Mouse (Mus musculus): ENCODE data around the gene Gtf2h3. TPM values are rescaled to one million over a fixed set of nuclear protein-coding genes. Genes with fewer than 3 reads are reported as not detected.
"Not testable (repeated sequence)": the region's sequence is repeated elsewhere in the genome, so short reads cannot be mapped to it uniquely, and the experiment has no call there.

Gene Gtf2h3
- polyA plus RNA-seq, 1 experiment from 2014 or later, result 90.0 TPM

GRCm38 (mm10) chr5:124621362-124621761 lies 42.4 kb downstream of the Gtf2h3 start:
- Histone ChIP-seq H3K4me1 (replicated peaks) (no peaks in the 10 kb centered on the region), H3K9me3 (no peaks in the 10 kb centered on the region), H3K27ac (no peak overlapping the region), H3K27me3 (no peaks in the 10 kb centered on the region), H3K4me3 (replicated peaks) (no peak overlapping the region), H3K9ac (replicated peaks) (no peak overlapping the region), H3K36me3 (peaks cover 11% of the 10 kb centered on the region; the same call in 1 of the 2 replicates), H3K4me2 (no peak overlapping the region)
- WGBS, result 80% methylated on average over 13 of the region's 13 CpGs
- ATAC-seq (ENCODE audit: insufficient number of reproducible peaks, insufficient read depth, low FRiP score, low TSS enrichment, low read depth), result no peak

- Histone ChIP-seq H3K4me2 (no peak overlapping the region), H3K27ac (no peak overlapping the region), H3K4me3 (replicated peaks) (no peak overlapping the region), H3K9me3 (no peaks in the 10 kb centered on the region), H3K27me3 (no peaks in the 10 kb centered on the region), H3K36me3 (peaks cover 5% of the 10 kb centered on the region; the same call in 1 of the 2 replicates), H3K9ac (replicated peaks) (no peak overlapping the region), H3K4me1 (replicated peaks) (peaks cover 2% of the 10 kb centered on the region)
- WGBS, result 83% methylated on average over 15 of the region's 15 CpGs
- ATAC-seq (ENCODE audit: insufficient number of reproducible peaks, insufficient read depth, low FRiP score, low TSS enrichment, low read depth), result no peak
Measured at GRCm38 (mm10) chr5:124622890-124623289, 44.0 kb downstream of the Gtf2h3 start.

DNA sequence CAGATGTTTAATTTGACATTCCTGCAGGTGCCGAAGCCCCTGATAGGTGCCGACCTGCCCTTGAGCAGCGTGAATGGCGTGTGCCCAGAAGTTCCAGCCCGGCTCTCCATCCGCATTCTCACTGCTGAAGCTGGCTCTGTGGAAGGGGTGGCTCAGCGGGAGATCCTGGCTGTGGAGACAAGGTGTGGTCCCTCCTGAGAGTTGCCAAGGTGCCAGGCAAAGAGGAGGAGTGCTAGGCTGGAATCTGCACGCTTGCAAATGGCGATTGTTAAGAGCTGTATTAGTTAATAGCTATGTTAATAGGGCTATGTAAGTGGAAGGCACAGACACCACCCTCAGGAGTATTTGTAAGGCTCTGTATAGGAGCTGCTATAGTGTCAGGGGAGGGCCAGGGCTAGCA lies 45.4 kb downstream of the Gtf2h3 start:
- 93% methylated on average over 9 of the region's 9 CpGs for WGBS
- Histone ChIP-seq H3K9me3 (no peaks in the 10 kb centered on the region), H3K36me3 (peaks cover 2% of the 10 kb centered on the region; the same call in 1 of the 2 replicates), H3K4me1 (replicated peaks) (peaks cover 7% of the 10 kb centered on the region), H3K9ac (replicated peaks) (no peak overlapping the region), H3K4me3 (replicated peaks) (no peak overlapping the region), H3K27ac (no peak overlapping the region), H3K4me2 (no peak overlapping the region), H3K27me3 (no peaks in the 10 kb centered on the region)
- ATAC-seq (ENCODE audit: insufficient number of reproducible peaks, insufficient read depth, low FRiP score, low TSS enrichment, low read depth), result no peak

DNA sequence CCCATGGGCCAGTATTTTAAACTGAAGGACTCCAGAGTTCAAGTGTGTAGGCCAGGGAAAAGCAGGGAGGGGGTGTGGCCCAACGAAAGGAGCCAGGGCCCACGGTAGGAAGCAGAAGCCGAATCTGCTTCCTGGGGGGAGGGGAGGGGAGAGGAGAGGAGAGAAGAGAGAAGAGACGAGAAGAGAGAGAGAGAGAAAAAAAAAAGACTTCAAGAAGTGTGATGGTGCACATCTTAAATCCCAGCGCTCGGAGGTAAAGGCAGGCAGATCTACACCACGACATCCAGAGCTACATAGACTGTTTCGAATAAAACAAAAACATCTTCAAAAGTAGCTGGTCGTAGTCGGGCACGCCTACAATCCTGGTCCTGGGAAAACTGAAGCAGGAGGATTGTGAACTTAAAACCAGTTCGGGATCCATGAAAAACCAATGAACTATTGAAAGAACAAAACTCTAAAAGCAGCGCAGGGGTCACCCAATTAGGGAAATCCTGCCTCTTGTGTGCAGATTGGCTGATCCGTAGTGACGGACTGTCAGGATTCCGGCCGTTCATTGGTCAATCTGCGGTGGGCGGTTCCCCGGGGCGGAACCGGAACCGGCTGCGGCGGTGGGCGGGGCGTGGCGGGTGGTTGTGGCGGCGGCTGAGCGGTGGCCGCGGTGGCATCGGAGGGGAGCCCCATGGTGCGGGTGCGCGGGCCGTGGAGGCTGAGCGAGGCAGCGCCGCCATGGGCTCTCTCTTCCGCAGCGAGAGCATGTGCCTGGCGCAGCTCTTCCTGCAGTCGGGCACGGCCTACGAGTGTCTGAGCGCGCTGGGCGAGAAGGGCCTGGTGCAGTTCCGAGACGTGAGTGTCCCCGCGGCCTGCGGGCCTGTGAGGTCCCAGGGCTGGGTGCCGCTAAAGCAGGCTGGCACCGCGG lies 49.8 kb downstream of the Gtf2h3 start, which contains the start of gene Atp6v0a2:
Gene Atp6v0a2 (plus strand): TSS at position 129 of the 916 bp plus-strand sequence.
- Histone ChIP-seq H3K4me3 (replicated peaks) (peak within 1 kb of the TSS; percentile 91), H3K4me2 (peak within 1 kb of the TSS; percentile 66), H3K9ac (replicated peaks) (peak within 1 kb of the TSS; percentile 83), H3K4me1 (replicated peaks) (peaks cover 15% of the 10 kb centered on the region), H3K27ac (peak within 1 kb of the TSS; percentile 85), H3K27me3 (no peaks in the 10 kb centered on the region), H3K36me3 (peaks cover 16% of the 10 kb centered on the region), H3K9me3 (no peaks in the 10 kb centered on the region)
- peak; percentile 92 for ATAC-seq (ENCODE audit: insufficient number of reproducible peaks, insufficient read depth, low FRiP score, low TSS enrichment, low read depth)
- 1% methylated on average over 58 of the region's 58 CpGs for WGBS

GRCm38 (mm10) chr5:124629641-124630040 lies 50.7 kb downstream of the Gtf2h3 start:
- WGBS, result 21% methylated on average over 11 of the region's 11 CpGs
- peak overlapping the region; percentile 91 for H3K4me3 ChIP-seq (replicated peaks)
- ATAC-seq (ENCODE audit: insufficient number of reproducible peaks, insufficient read depth, low FRiP score, low TSS enrichment, low read depth), result no peak

GRCm38 (mm10) chr5:124631685-124632084 lies 52.7 kb downstream of the Gtf2h3 start:
- Histone ChIP-seq H3K4me1 (replicated peaks) (peaks cover 15% of the 10 kb centered on the region), H3K9me3 (no peaks in the 10 kb centered on the region), H3K27ac (no peak overlapping the region), H3K4me2 (no peak overlapping the region), H3K9ac (replicated peaks) (no peak overlapping the region), H3K27me3 (no peaks in the 10 kb centered on the region), H3K4me3 (replicated peaks) (no peak overlapping the region), H3K36me3 (peaks cover 42% of the 10 kb centered on the region)
- 88% methylated on average over 11 of the region's 11 CpGs for WGBS
- no peak for ATAC-seq (ENCODE audit: insufficient number of reproducible peaks, insufficient read depth, low FRiP score, low TSS enrichment, low read depth)

More at GRCm38 (mm10) chr5:124629641-124630040, 50.7 kb downstream of the Gtf2h3 start:
- Histone ChIP-seq H3K9ac (replicated peaks) (peak overlapping the region; percentile 83), H3K27ac (no peak overlapping the region), H3K36me3 (peaks cover 26% of the 10 kb centered on the region), H3K9me3 (no peaks in the 10 kb centered on the region), H3K27me3 (no peaks in the 10 kb centered on the region), H3K4me2 (peak overlapping the region; percentile 66), H3K4me1 (replicated peaks) (peaks cover 15% of the 10 kb centered on the region)

GRCm38 (mm10) chr5:124632461-124632860 lies 53.5 kb downstream of the Gtf2h3 start:
- Histone ChIP-seq H3K4me2 (no peak overlapping the region), H3K4me3 (replicated peaks) (no peak overlapping the region), H3K9me3 (no peaks in the 10 kb centered on the region), H3K9ac (replicated peaks) (no peak overlapping the region), H3K36me3 (peaks cover 50% of the 10 kb centered on the region), H3K27me3 (no peaks in the 10 kb centered on the region), H3K4me1 (replicated peaks) (peaks cover 15% of the 10 kb centered on the region), H3K27ac (no peak overlapping the region)
- ATAC-seq (ENCODE audit: insufficient number of reproducible peaks, insufficient read depth, low FRiP score, low TSS enrichment, low read depth), result no peak
- 63% methylated on average over 5 of the region's 5 CpGs for WGBS

DNA sequence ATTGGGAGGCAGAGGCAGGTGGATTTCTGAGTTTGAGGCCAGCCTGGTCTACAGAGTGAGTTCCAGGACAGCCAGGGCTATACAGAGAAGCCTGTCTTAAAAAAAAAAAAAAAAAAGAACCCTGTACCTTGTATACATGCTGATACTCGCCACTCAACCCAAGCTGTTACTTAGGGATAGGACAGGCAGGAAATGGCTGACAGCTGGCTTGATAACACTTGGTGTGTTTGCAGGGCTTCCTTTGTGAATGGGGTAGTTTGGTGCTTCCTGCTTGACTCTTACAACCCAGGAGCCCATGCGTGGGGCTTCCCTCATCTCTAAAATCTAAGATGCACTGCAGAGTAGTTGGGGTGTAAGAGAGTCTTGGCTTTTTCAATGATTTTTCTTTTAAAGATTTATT lies 54.5 kb downstream of the Gtf2h3 start:
- Histone ChIP-seq H3K4me3 (replicated peaks) (no peak overlapping the region), H3K4me2 (no peak overlapping the region), H3K9ac (replicated peaks) (no peak overlapping the region), H3K27ac (no peak overlapping the region), H3K36me3 (peaks cover 60% of the 10 kb centered on the region), H3K4me1 (replicated peaks) (peaks cover 8% of the 10 kb centered on the region), H3K9me3 (no peaks in the 10 kb centered on the region), H3K27me3 (no peaks in the 10 kb centered on the region)
- WGBS, result 81% methylated on average over 2 of the region's 2 CpGs
- ATAC-seq (ENCODE audit: insufficient number of reproducible peaks, insufficient read depth, low FRiP score, low TSS enrichment, low read depth), result no peak

- not testable (repeated sequence) for H3K27me3 ChIP-seq; H3K4me3 ChIP-seq (replicated peaks); H3K9me3 ChIP-seq; H3K4me1 ChIP-seq (replicated peaks); H3K4me2 ChIP-seq; ATAC-seq (ENCODE audit: insufficient number of reproducible peaks, insufficient read depth, low FRiP score, low TSS enrichment, low read depth); H3K27ac ChIP-seq; H3K9ac ChIP-seq (replicated peaks)
- peaks cover 76% of the 10 kb centered on the region for H3K36me3 ChIP-seq
- WGBS, result 83% methylated on average over 4 of the region's 4 CpGs
Measured at GRCm38 (mm10) chr5:124635068-124635467, 56.1 kb downstream of the Gtf2h3 start.

GRCm38 (mm10) chr5:124636139-124636538 lies 57.2 kb downstream of the Gtf2h3 start:
- no peak for ATAC-seq (ENCODE audit: insufficient number of reproducible peaks, insufficient read depth, low FRiP score, low TSS enrichment, low read depth)

GRCm38 (mm10) chr5:124636694-124637093 lies 57.8 kb downstream of the Gtf2h3 start:
- Histone ChIP-seq H3K4me3 (replicated peaks) (no peak overlapping the region), H3K9ac (replicated peaks) (no peak overlapping the region), H3K4me2 (no peak overlapping the region), H3K9me3 (no peaks in the 10 kb centered on the region), H3K4me1 (replicated peaks) (no peaks in the 10 kb centered on the region), H3K36me3 (peaks cover 88% of the 10 kb centered on the region), H3K27me3 (no peaks in the 10 kb centered on the region), H3K27ac (0 out of 2 replicates have a peak overlapping the region, but pooled peaks have one; percentile 7)
- 98% methylated on average over 4 of the region's 4 CpGs for WGBS
- ATAC-seq (ENCODE audit: insufficient number of reproducible peaks, insufficient read depth, low FRiP score, low TSS enrichment, low read depth), result no peak

More at GRCm38 (mm10) chr5:124636139-124636538, 57.2 kb downstream of the Gtf2h3 start:
- Histone ChIP-seq H3K4me2 (no peak overlapping the region), H3K9me3 (no peaks in the 10 kb centered on the region), H3K4me1 (replicated peaks) (no peaks in the 10 kb centered on the region), H3K4me3 (replicated peaks) (no peak overlapping the region), H3K27ac (no peak overlapping the region), H3K9ac (replicated peaks) (no peak overlapping the region), H3K27me3 (no peaks in the 10 kb centered on the region), H3K36me3 (peaks cover 82% of the 10 kb centered on the region)
- WGBS, result 90% methylated on average over 3 of the region's 3 CpGs
